Mouse (Mus musculus) olfactory bulb, adult 2 months (tissue): ENCODE results near the gene BC030867.

Source experiments
- CTCF ChIP-seq: fragments of 200-500 bp; IDR thresholded peaks from 2 replicates; pipeline ENCODE4 v1.5.1; 2012; ENCODE audit warnings: low read depth, mild to moderate bottlenecking, low read length, moderate library complexity; ENCODE audit not compliant: insufficient read depth
- POLR2A ChIP-seq: fragments of 200-500 bp; IDR thresholded peaks from 2 replicates; pipeline ENCODE4 v1.6.1; 2012; ENCODE audit warnings: mild to moderate bottlenecking, low read depth, low read length, moderate library complexity; ENCODE audit not compliant: insufficient read depth

GRCm38 (mm10) chr11:102210185-102210584 is 38.5 kb upstream of the BC030867 start:
- TF ChIP-seq POLR2A (no peak), CTCF (no peak)
